In genomic region chr13:111796191-111796920, GRCm38 (mm10) we compare ENCODE assay signal across 8 mouse cellular contexts. TPM values are rescaled to one million over a fixed set of nuclear protein-coding genes. Genes with fewer than 3 reads are reported as not detected.
DNase-seq lines count a peak whose midpoint lies in the region; ATAC-seq lines count a peak whose summit lies in the region.

No protein-coding gene starts in this region.

- peak; percentile 80 for ATAC-seq in CD4-positive, CD25-positive, alpha-beta regulatory T cell, adult 4 months
- ATAC-seq in forebrain, embryonic 16.5 days: 0 out of 2 replicates have a peak, but pooled peaks have one; percentile 35
- peak; percentile 90 for ATAC-seq in intestine, embryonic 16.5 days
- peak; percentile 82 for ATAC-seq in megakaryocyte progenitor cell, adult 5-6 weeks (replicated peaks; ENCODE audit: poor library complexity)

- no peaks in the 10 kb centered on the region for H3K36me3 ChIP-seq in forebrain, embryonic 16.5 days (ENCODE audit: control insufficient read depth, insufficient read depth)
- H3K36me3 ChIP-seq in intestine, embryonic 16.5 days (ENCODE audit: control insufficient read depth, insufficient read depth, low read length): no peaks in the 10 kb centered on the region

- H3K27ac ChIP-seq in forebrain, embryonic 16.5 days (ENCODE audit: low read length): no peak overlapping the region
- H3K27ac ChIP-seq in intestine, embryonic 16.5 days (ENCODE audit: low read length): peak overlapping the region; percentile 95

- no peaks in the 10 kb centered on the region for H3K9me3 ChIP-seq in forebrain, embryonic 16.5 days (ENCODE audit: control insufficient read depth, low read length)
- H3K9me3 ChIP-seq in intestine, embryonic 16.5 days (ENCODE audit: control insufficient read depth, low read length): no peaks in the 10 kb centered on the region

- H3K4me2 ChIP-seq in forebrain, embryonic 16.5 days (ENCODE audit: low read length): no peak overlapping the region
- peak overlapping the region; percentile 47 for H3K4me2 ChIP-seq in intestine, embryonic 16.5 days (ENCODE audit: low read depth, low read length)

- H3K4me1 ChIP-seq in forebrain, embryonic 16.5 days (replicated peaks; ENCODE audit: control insufficient read depth, insufficient read depth, low read length): peaks cover 37% of the 10 kb centered on the region
- H3K4me1 ChIP-seq in intestine, embryonic 16.5 days (ENCODE audit: control insufficient read depth, insufficient read depth, low read length): peaks cover 76% of the 10 kb centered on the region

- no peaks in the 10 kb centered on the region for H3K27me3 ChIP-seq in forebrain, embryonic 16.5 days (replicated peaks; ENCODE audit: control insufficient read depth, insufficient read depth, low read length)
- H3K27me3 ChIP-seq in intestine, embryonic 16.5 days (replicated peaks; ENCODE audit: control insufficient read depth, insufficient read depth, low read length): no peaks in the 10 kb centered on the region

- peak; percentile 75 for DNase-seq in adrenal gland, postnatal 10 days
- DNase-seq in adrenal gland, adult 8-10 months: no peak
- peak; percentile 64 for DNase-seq in thymus, postnatal 4 days
- no peak for DNase-seq in left cerebral cortex, adult 9 months (ENCODE audit: low spot score in 2 of 2)

- H3K4me3 ChIP-seq in forebrain, embryonic 16.5 days (replicated peaks; ENCODE audit: low read length): no peak overlapping the region
- H3K4me3 ChIP-seq in intestine, embryonic 16.5 days (ENCODE audit: low read length): peak overlapping the region; percentile 29

- 50% methylated on average over 11 of the region's 11 CpGs for WGBS in forebrain, embryonic 16.5 days
- 32% methylated on average over 11 of the region's 11 CpGs for WGBS in intestine, embryonic 16.5 days

- no peak overlapping the region for H3K9ac ChIP-seq in forebrain, embryonic 16.5 days (replicated peaks; ENCODE audit: low read depth, low read length)
- H3K9ac ChIP-seq in intestine, embryonic 16.5 days (ENCODE audit: low read depth, low read length): peak overlapping the region; percentile 58

RNA-seq across cellular contexts. Expression of gene Map3k1, which starts 12.4 kb away (rescaled TPM):
- 10 to 100 TPM; 51.1 to 81.1 TPM for total RNA-seq in adrenal gland, postnatal 10 days (2021)
- total RNA-seq in adrenal gland, adult 8-10 months (2022): 100 to 1,000 TPM in 1 of 4 experiments, 10 to 100 TPM in 3; 41.6 to 114 (median 77.4) TPM
- polyA plus RNA-seq in CD4-positive, CD25-positive, alpha-beta regulatory T cell, adult 4 months (2017; shearing (Covaris generic)): 100 to 1,000 TPM; 117 to 125 TPM
- 10.4 and 10.7 TPM in 2 replicates for polyA plus RNA-seq in forebrain, embryonic 16.5 days (2015; fragmentation: Nextera tagmentation; extraction: Ambion mirVana)
- polyA plus RNA-seq in intestine, embryonic 16.5 days (2015; fragmentation: Nextera tagmentation; extraction: Ambion mirVana): 20.5 and 21.8 TPM in 2 replicates
- 26.7 and 32.2 TPM in 2 replicates for total RNA-seq in megakaryocyte progenitor cell, adult 5-6 weeks (2015)
- 26.2 and 33.4 TPM in 2 replicates for total RNA-seq in megakaryocyte progenitor cell, adult 5-6 weeks (2017)

Comparison
In these comparisons a context has a peak if more than half of its experiments do, and no peak if none do; other contexts are left out.
1. DNase-seq: peak in adrenal gland, postnatal 10 days (single experiment) and thymus, postnatal 4 days (single experiment); none in adrenal gland, adult 8-10 months (single experiment) and left cerebral cortex, adult 9 months (0 of 2).
2. ATAC-seq: peak in every context shown above with its lines; median percentile 90 in intestine, embryonic 16.5 days; 82 in megakaryocyte progenitor cell, adult 5-6 weeks; 80 in CD4-positive, CD25-positive, alpha-beta regulatory T cell, adult 4 months; 35 in forebrain, embryonic 16.5 days.